Mouse (Mus musculus): ENCODE data around the gene Pak2.

- TF ChIP-seq CTCF (IDR thresholded peaks at IDR 0.05; ENCODE audit: low read depth, low read length) (peak; percentile 41), POLR2A (IDR thresholded peaks at IDR 0.05; ENCODE audit: insufficient read depth, low read length) (no peak)
Observed at GRCm38 (mm10) chr16:31980946-31981345, 98.2 kb downstream of the Pak2 start.
